Mouse (Mus musculus) small intestine, adult 2 months (tissue): ENCODE data around the gene Fam168b.
A peak's percentile ranks its signal among the peaks of the same experiment; 100 is the strongest.

Source experiments
- CTCF ChIP-seq: fragments of 200-500 bp; IDR thresholded peaks from 2 replicates; pipeline ENCODE4 v1.5.1; 2012; ENCODE audit warnings: low read depth, mild to moderate bottlenecking, control low read depth, inconsistent platforms, low read length, moderate library complexity, mixed read lengths; ENCODE audit not compliant: insufficient replicate concordance, insufficient read length; ENCODE audit errors: extremely low read depth
- POLR2A ChIP-seq: fragments of 200-500 bp; IDR thresholded peaks from 2 replicates; pipeline ENCODE4 v1.6.1; 2012; ENCODE audit warnings: low read depth, mild to moderate bottlenecking, control low read depth, inconsistent platforms, low read length, moderate library complexity

DNA sequence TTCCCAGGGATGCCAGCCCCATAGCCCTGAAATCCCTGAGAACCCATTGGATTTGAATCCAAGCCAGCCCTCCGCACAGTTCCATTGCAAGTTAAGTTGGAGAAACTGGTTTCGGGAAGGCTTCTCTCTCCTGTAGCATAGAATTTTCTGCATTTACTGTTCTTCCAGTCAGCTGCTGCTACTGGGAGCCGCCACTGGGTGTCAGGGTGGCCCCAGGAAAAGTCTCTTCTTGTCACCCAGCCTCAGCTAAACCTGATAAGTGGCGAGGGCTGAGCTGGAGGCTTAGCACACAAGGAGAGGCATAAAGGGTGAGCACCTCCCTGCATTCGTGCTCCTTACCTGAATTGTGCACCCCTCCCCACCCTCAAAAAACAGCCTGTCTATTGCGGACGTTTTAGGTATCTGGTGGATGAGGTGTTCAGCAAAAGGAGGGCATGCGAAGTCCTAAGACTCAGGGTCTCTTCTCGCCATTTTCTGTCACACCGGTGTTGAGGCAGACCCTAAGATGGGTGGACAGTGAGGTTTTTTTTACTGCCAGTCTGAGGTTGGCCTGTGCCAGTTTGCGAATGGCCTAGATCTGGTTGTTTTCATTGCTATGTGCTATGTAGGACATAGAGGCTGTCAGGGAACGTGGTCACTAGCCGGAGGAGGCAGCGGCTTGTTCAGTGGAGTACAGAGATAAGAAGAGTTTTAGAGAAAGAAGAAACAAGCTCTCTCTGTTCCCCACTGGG, 48.9 kb upstream of the Fam168b start:
- peak; percentile 53; the same call in 1 of the 2 replicates for TF ChIP-seq CTCF
- no peak for TF ChIP-seq POLR2A
